Mouse (Mus musculus): Measurements from ENCODE around the gene Rbm44.

Gene Rbm44

DNA sequence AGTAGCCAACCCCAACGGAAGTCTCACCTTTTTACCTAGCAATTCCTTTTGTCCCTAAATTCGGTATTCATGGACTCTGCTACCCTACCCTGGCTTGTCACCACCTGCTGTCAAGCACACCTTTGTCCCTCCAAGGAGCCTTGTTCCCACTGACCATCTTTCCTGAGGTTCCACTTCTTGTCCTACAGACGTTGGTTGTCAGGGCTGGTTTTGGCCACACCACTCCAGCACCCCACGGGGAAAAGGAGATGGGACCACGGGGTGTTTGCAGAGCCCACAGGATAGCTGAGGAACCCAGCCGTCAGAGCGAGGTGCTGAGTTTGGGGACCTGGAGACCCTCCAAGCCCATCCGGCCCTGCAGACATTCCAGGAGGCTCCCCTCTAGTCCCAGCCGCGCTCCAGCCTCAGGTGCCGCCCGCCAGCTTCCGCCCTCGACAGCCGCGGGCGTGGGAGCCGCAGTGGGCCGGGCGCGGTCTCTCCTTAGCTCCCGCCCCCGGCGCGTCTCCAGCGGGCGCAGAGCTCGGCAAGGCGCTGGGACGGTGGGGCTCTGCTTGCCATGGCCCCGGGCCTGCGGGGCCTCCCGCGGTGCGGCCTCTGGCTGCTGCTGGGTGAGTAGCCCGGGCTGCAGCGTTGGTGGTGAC lies 34.8 kb downstream of the Rbm44 start, which contains the start of gene Ramp1:
Gene Ramp1, plus strand, starts transcription at position 290 of the 641 bp plus-strand sequence.
- peak; percentile 12 for DNase-seq (ENCODE audit: low spot score)

DNA sequence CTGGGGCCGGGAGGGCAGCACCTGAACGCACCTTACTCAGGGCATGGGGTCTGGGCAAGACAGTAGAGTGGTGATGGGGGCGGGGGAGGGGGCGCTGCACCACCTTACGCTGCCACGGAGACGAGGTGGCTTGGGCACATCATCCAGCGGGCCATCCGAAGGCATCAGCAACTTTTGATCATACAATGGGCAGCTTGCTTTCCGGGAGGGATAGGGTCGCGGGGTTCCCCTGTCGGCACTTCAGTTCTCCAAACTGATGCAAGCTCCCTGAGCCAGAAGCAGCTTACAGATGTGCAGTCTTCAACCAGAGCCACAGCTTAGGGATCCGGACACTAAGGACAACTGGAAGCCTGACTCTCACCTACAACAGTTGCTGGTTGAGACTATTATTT lies 35.3 kb downstream of the Rbm44 start:
- no peak for DNase-seq (ENCODE audit: low spot score)

DNA sequence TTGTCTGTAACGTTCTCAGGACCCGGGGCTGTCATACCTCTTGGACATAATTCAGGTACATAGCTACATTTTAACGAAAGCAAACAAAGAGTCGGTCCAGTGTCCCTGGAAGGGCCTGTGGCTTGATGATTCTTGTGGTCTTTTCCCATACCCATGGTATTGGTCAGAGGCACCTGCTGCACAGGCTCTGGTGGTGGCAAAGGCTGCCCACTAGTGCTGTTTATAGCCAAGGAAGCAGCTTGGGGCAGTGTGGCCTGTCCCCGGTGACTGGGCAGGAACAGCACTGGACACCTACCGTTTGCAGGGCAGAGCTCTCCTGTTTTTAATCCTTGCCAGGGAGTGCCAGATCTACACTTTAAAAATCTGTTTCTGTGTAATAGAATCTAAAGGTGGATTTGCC lies 35.8 kb downstream of the Rbm44 start:
- DNase-seq (ENCODE audit: low spot score): no peak

DNA sequence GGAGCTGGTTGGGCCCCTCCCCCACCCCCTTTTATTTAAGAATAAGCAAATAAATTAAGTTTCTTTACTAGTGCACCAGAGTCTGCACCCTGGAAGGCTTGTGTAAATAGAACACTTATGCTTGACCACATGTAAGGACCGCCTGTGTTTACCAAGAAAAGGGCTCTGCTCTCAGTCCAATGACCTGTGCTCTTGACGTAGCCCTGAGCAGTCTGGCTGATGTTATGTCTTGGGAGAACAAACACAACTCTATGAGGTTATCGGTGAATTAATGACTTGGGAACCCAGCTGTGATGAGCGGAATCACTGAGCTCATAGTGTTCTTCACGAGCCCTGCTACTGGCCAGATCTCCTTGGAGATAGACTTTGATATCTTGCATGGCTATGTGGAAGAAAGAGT lies 36.4 kb downstream of the Rbm44 start:
- DNase-seq (ENCODE audit: low spot score): no peak

DNA sequence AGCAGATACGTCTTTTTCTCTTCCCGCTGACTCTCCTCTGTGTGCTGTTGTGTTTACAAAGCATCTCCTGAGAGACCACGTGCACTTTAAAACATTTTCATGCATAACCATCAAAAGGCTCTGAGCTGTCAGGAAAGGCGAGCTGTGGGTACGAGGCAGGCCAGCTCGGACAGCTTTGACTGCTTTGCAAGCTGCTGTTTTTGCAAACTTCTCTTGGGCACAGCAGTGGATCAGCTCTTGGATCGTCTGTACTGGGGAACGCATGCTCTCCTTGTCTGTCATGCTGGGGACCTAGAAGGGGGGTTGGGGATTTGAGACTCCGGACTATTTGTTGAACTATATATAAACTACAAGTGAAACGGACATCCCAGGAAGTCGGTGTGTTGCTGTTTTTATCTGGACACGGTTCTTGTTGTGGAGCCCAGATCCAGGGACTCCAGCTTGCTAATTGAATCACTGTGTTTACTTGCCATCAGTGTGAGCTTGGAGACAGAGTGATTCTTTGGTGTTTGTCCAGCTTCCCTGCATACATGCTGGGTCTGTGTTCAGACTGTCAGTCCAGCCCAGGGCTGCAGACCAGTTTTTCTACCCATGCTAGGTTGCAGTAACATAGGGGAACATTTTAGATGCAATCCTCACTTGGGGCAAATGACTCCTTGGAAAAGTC lies 37.0 kb downstream of the Rbm44 start:
- no peak for DNase-seq (ENCODE audit: low spot score)

DNA sequence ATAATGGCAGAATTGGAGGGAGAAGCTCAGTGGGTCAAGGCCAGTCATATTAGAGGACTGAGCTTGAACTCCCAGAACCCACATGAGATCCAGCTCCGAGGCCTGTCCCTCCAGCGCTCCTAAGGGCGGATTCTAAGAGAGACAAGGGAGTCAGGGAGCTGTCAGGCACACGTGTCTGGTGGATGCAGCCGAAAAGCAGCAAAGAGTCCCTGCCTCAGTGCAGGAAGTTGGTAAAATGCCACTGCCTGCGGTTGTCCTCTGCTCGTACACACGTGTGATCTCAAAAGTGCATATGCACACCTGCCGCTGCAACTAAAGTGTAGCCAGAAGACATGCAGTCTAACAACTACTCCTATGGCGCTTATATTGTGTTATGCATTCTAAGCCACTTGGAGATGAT lies 38.4 kb downstream of the Rbm44 start:
- DNase-seq (ENCODE audit: low spot score): no peak

DNA sequence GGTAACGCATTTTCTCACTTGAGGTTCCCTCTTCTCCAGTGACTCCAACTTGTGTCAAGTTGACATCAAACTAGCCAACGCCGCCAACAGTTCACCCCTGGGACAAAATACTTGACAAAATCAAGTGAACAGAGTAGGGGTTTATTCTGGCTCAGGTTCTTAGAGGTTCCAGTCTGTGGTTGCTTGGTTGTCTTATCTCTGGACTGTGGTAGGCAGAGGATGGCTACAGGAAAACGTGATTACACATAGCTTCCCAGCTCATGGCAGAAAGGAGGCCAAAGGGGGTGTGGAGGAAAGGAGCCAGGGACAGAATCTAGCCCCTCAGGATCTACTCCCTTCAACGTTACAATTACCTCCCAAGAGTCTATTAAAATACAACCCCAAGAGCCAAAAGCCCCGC lies 41.8 kb downstream of the Rbm44 start:
- DNase-seq (ENCODE audit: low spot score): no peak

DNA sequence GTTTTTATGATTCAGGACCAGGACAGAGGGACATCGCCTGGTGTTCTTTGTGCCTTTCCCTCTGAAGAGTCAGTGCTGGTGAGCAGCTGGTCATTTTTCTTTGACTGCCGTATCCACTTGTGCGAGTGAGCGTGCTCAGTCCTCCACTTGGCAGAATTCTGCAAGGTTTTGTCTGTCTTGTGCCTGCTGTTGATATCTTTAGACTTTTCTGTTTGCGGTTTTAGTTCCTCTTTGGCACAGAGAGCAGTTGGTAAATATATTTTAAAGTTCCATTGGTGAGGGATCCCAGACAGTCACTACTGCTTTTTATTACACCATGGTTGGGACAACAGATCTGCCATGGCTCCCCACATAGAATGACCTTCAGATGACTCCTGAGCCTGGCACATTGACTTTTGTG lies 42.4 kb downstream of the Rbm44 start:
- no peak for DNase-seq (ENCODE audit: low spot score)

DNA sequence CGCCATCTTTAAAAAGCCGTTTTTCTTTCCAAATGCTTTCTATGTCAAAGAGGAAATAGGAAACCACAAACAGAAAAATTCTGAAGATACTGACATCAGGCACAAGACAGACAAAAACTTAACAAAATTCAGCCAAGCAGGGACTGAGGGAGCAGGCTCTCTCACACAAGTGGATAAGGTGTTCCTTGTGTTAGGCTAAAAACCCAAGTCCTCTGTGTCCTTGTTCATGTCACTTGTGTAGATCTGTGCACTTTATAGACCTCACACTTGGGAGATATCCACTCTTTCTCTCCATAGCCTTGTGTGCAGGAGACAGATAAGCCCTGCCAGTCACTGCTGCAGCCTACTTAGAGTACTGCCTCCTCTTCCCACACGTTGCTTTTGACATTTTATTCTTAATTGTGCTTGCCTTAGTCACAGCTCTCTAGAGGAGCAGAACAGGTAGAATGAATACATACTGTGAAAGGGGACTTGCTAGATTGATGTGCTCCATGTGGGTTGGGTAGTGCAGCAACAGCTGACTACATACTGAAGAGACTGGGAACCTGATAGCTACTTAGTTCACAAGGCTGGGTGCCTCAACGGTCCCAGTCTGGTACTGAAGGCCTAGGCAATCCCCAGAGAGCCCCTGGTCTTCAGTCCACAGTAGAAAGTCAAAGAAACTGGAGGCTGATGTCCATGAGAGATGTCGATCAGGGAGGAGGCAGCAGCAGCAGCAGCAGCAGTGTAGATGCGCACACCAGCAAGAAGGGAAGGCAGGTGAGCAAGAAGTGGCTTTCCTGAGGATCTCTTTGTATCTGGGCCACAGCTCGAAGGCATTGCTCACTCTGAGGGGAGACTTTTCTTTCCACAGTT lies 43.1 kb downstream of the Rbm44 start:
- no peak for DNase-seq (ENCODE audit: low spot score)

DNA sequence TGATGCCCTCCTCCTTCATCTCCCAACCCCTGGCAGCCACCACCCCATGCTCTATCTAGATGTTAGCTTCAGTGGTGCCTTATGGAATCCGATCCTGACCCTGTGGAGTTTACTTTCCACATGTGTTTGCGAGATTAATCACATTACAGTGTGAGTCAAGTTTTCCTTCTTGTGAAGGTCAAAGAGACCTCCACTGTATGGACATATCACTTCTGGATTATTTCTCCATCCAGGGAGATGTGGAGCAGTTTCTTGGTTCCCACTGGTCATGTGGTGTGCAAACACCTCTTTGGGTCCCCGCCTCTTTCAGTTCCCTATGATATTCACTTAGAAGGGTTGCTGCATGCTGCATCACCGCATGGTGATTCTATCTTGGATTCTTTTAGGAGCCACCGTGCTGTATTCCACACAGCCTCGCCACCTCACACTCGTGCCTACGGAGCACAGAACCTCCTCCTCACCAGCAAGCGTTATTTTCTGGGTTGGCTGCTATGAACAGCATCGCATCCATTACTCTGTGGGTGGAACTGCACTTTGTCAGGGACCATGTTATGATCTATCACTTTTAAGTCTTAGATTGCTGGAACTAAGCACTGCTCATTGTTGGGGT lies 44.1 kb downstream of the Rbm44 start:
- no peak for DNase-seq (ENCODE audit: low spot score)

DNA sequence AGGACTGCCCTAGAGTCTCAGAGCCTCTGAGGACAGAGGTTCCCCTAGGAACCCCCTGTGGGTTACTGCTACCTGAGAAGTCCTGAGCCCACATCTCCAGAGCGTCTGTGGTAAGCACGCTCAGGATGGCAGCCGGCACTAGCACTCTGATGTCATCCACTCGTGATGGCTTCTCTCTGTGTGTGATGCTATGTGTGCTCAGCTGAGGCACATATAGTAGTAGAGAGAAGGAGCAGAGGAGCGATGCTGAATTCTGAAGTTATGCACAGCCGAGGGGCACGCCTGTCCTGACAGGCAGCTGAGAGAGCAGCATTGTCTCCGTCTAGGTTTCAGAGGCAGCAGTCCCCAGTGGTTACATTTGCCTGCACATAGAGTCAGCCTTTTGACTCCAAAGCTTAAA lies 47.3 kb downstream of the Rbm44 start:
- no peak for DNase-seq (ENCODE audit: low spot score)

DNA sequence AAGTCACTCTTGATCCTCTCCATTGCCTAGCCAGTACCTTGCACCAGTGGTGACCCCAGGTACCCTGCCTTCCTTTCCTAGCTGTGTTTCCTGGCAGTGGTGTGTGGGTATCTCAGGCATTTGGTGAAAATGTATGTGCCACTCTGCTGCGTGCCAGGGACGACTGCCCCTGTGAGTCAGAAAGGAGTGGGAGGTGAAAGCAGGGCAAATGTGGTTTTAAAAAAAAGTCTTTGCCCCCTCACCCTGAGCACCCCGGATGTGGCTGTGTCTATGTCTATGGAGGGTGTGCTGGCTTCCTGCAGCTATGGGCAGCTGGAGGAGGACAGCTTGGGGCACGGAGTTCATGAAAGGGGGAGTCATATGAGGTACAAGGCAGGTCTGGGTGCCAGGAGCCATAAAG lies 48.4 kb downstream of the Rbm44 start:
- no peak for DNase-seq (ENCODE audit: low spot score)

DNA sequence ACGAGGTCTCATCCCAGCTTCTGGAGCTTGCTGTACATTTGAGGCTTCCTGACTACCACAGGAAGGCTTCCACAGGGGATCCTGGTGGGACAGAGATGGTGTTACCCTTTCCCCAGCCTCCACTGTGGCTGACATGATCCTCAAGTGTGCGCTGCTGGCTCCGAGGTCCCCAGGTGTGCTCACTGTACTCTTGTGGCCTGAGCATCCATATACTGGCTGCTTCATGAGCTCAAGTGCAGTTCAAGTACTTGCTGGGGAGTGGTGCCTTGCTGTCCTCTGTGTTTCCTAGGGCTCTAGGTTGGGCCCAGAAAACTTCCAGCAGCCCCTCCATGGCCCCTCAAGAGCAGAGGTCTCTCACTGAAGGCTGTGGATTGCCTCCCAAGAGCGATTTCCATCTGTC lies 48.8 kb downstream of the Rbm44 start:
- no peak for DNase-seq (ENCODE audit: low spot score)

DNA sequence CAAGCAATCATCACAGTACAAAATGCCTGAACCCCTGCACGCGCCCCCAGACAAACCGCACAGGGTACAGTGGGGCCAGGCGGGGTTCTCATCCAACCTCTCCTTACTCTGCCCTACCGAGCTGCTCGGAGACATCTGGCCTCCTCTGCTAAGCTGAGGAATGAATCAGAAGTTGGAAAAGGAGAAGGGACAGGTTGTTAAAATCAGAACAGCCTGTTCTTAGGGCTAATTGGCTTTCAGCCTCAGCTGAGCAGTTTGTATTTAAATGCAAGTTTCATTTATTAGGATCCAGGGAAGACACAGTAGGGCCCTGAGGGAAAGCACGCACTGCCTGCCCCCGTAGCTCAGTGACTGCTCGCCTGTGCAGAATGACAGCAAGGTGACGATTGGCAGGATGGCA lies 54.9 kb downstream of the Rbm44 start:
- DNase-seq (ENCODE audit: low spot score): no peak

DNA sequence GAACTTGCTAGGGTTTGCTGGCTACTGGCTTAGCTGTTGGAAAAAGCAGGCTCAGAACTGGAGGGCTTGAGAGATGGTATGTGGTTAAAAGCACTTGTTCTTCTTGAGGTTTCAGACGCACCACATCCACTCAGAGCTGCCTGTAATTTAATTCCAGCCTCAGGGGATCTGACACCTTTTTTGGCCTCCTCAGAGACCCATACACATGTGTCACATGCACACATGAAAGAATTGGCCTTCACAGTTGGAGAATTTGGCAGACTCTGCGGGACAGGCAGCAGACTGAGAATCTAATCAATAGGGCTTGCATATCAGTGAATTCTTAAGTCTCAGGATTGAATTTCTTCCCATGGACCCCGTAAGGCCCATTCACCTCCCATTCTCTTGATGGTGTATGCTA lies 56.2 kb downstream of the Rbm44 start:
- DNase-seq (ENCODE audit: low spot score): no peak

DNA sequence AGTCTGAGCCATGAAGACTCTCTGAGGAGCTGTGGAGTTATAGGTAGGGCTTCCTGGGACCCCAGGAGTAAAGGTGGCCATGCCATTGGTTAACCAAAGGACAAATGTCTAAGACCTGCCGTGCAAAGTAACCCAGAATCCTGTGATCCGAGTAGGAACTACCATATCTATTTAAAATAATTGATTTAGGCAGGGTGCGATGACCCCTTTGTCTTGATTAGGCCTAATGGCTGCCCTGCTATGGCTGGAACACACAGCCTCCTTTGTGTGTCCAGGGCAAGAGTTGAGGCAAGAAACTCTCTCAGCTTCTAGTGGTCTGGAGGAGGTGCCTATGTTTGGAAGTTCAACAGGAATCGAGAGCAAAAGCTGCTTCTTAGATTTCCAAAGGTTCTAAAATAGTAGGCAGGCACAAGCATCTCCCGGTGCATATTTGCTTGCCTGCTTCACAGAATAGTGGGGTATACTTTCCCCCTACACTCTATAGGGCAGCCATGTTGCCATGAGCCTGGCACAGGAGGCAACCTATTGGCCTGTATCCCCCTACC lies 59.4 kb downstream of the Rbm44 start:
- no peak for DNase-seq (ENCODE audit: low spot score)

DNA sequence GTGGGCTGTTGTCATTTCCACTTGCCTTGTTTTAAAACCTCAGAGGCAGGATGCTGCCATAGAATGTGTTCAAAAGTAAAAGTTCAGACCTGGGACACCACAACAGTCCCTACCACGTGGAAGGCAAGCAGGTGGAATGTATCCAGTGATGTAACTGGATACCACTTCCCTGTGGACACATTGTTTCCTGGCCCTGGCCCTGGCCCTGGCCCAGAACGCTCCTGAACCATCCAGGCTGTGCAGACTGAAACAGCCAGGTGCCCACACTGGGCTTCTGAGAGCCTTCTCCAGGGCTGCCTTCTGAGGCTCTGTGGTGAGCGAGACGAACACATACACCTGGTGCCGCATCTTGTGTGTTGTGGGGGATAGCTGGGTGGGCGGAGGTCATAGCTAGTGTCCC lies 60.8 kb downstream of the Rbm44 start:
- no peak for DNase-seq (ENCODE audit: low spot score)

DNA sequence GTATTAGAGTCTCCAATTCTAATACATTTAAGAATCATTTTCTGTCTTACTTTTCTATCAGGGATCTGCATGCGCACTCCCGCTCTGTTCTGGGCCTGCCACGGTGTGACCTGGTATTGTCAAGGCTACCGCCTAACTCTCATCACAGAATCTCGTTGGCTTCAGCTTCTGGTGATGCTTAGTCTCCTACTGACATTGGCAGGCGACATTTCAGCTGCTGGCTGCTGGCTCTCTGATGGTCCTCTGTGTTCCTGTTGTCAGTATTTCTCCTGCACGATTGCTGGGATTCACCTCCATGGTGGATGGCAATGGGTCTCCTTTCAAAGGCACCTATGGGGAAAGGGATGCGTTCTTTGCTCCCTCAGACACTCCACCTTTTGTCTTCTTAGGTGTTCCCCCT lies 61.4 kb downstream of the Rbm44 start:
- no peak for DNase-seq (ENCODE audit: low spot score)

DNA sequence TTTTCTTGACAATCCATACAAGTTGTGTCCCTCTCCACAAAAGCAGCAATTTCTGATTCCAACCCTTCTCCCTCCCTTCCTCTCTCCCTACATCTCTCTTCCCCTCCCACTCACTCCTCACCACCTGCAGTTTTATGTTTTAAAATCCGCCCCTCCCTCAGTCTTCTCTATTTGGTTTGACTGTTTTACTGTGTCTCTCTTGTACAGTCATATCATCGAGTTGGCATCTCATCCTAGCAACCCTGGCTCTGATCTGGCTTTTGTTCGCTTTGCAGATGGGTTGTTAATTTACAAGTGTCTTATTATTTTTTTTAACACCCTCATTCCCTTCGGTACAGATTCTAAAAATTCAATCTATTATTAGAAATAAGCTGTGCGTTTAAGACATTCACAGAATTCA lies 62.0 kb downstream of the Rbm44 start:
- no peak for DNase-seq (ENCODE audit: low spot score)

DNA sequence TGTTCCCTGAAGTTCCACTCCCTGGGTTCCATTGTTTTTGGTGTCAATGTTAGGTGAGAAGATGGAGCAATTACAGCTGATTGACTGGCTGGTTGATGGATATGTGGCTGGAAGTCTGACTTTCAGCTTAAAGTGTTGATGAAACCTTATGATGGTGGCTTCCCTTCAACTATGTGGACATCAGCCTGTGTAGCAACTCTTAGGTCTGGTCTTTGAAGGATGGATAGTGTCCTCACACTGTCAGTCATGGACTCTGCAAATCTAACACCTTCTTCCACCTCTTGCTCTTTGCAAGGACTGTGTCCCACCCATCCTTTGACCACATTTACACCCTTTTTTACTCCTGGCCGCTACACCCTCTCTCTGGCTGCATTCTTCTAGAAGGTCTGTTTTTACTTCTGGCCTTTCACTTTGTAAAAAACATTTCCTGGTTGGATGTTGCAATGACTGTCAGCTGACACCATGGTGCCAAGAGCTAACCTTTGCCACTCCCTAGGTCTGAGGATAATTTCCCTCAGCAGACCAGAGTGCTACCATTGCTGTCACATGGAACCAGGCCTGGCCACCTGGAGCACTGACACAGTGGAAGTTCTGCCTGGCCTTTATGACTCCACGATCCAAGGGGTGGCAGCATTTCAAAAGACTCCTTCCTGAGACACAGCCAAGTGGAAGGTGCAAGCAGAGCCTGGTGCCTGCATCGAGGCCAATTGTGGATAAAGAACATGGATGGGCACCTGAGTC lies 62.6 kb downstream of the Rbm44 start:
- DNase-seq (ENCODE audit: low spot score): no peak

DNA sequence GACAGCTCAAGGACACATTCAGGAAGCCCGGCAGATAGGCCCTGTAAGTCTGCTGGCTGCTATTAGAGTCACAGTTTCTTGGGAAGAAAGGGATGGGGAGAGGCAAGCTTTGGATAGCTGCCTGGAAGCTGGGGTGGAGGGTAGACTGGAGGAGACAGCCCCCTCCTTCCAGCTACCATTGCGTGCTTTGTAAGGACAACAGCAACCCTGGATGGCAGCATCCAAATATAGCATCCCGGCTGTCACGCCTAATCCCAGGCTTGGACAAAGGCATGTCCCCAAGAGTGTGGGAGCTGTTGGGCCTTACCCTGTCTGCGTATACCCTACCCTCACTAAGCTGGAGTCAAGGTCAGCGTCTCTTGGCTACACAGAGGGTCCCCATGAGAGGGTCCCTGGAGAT lies 64.5 kb downstream of the Rbm44 start:
- DNase-seq (ENCODE audit: low spot score): no peak

DNA sequence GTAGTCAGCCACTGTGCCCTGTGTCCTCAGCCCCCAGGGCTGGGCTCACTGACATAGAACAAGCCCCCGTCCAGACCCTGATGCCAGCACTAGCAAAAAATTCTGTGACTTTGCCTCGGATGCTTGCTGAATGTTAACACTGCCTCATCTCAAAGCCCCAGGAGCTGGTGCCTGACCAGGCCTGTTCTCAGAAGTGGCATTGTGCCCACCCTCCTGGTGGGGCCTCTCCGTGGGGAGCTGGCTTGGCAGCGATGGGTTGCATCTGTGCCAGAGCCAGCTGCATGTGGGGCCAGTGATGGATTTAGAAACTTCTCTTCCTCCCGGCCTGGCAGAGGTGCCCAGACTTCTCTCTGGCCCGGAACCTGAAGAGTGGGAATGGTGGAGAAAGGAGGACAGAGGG lies 64.9 kb downstream of the Rbm44 start:
- DNase-seq (ENCODE audit: low spot score): peak; percentile 33

All from ovary, postnatal 10 days (tissue).